Mouse (Mus musculus) intestine, embryonic 14.5 days (tissue): ENCODE measurements at regions not wholly inside any gene's neighbourhood (a gene's known extent, or its start where the extent isn't known, plus 50 kb on each side); places are given as distances from the start of the nearest gene placed in this dataset.

Experiments
- ATAC-seq: fragments of 200-750 bp; cut with Nextera tagmentation; replicated peaks from 2 replicates; pipeline ENCODE4 v1.8.0; 2017; ENCODE audit warnings: low read depth, moderate number of reproducible peaks, moderate TSS enrichment, moderate library complexity; ENCODE audit not compliant: low FRiP score, low TSS enrichment
- DNase-seq: peaks from one replicate; pipeline ENCODE4 v3.0.0-alpha.2; 2018; ENCODE audit warnings: low spot score
- H3K27ac ChIP-seq: fragments of 300-500 bp; sonication (generic); 2 replicates; pipeline ENCODE4 v1.5.1; 2014; ENCODE audit warnings: low read depth, mild to moderate bottlenecking, control low read depth
- H3K27me3 ChIP-seq: fragments of 300-500 bp; sonication (generic); replicated peaks from 2 replicates; pipeline ENCODE4 v1.6.1; 2014; ENCODE audit warnings: low read length, control low read depth; ENCODE audit not compliant: control insufficient read depth, insufficient read depth
- H3K36me3 ChIP-seq: fragments of 300-500 bp; sonication (generic); 2 replicates; pipeline ENCODE4 v1.6.1; 2014; ENCODE audit warnings: low read length, control low read depth; ENCODE audit not compliant: control insufficient read depth, insufficient read depth
- H3K4me1 ChIP-seq: fragments of 300-500 bp; sonication (generic); replicated peaks from 2 replicates; pipeline ENCODE4 v1.6.1; 2014; ENCODE audit warnings: low read length, control low read depth, mixed read lengths; ENCODE audit not compliant: control insufficient read depth, insufficient read depth
- H3K4me2 ChIP-seq: fragments of 300-500 bp; sonication (generic); 2 replicates; pipeline ENCODE4 v1.6.1; 2014; ENCODE audit warnings: low read length
- H3K4me3 ChIP-seq: fragments of 300-500 bp; sonication (generic); 2 replicates; pipeline ENCODE4 v1.5.1; 2014; ENCODE audit warnings: low read depth, low read length, control low read depth, mixed read lengths
- H3K9ac ChIP-seq: fragments of 300-500 bp; sonication (generic); 2 replicates; pipeline ENCODE4 v1.6.1; 2014; ENCODE audit warnings: mild to moderate bottlenecking, low read length
- H3K9me3 ChIP-seq: fragments of 300-500 bp; sonication (generic); 2 replicates; pipeline ENCODE4 v1.6.1; 2016; ENCODE audit warnings: low read length, control low read depth; ENCODE audit not compliant: control insufficient read depth
- WGBS: fragments of 180-500 bp; shearing (Covaris S2); extraction: QIAGEN DNeasy Blood & Tissue Kit; methylation state at CpG from one replicate; pipeline ENCODE4 v1.1.7; 2014; 5-methylcytosine and 5-hydroxymethylcytosine counted together

DNA sequence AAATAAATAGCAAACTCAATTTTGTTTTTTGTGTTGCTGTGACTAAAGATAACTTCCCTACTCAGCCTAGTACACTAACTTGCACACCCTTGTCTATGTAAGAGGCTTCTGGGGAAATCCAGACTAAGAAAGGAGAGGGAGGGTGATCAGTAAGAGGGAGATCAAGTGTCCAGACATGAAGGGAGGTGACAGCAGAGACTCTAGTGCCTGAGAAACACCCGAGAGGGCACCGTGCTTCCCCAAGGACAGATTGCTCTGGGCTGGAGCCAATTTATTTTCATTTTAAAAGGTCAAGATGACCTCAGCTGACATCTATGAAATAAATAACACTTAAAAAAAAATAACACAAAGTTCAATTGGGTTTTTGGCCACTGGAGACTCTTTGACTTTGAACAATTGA is 56.5 kb upstream of the Armc3 start:
- H3K27ac ChIP-seq: no peak overlapping the region
- H3K36me3 ChIP-seq: no peaks in the 10 kb centered on the region
- H3K9me3 ChIP-seq: no peaks in the 10 kb centered on the region
- no peak overlapping the region for H3K9ac ChIP-seq
- 46% methylated on average over 2 of the region's 2 CpGs for WGBS
- no peak for ATAC-seq
- no peak for DNase-seq
- no peaks in the 10 kb centered on the region for H3K27me3 ChIP-seq
- no peaks in the 10 kb centered on the region for H3K4me1 ChIP-seq
- H3K4me2 ChIP-seq: no peak overlapping the region
- H3K4me3 ChIP-seq: no peak overlapping the region

DNA sequence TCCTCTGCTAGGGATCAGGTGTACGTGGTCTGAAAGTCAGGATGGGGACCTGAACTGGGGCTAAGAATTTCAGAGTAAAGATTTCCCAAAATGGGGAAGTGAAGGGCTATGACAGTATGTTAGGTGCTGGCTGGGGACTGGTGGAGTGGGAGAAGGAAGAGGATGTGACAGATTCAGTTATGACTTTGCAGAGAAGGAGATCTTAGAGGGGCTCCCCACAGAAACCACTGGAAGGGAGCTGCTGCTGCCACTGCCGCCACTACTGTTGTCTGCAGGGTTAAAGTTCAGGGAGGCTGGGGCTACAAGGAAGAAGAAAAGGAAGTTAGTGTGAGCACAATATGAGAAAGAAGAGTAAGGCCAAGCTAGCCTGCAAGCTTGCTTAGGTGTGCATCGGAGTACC is 53.7 kb upstream of the Armc3 start:
- H3K27ac ChIP-seq: no peak overlapping the region
- H3K4me1 ChIP-seq: no peaks in the 10 kb centered on the region
- no peaks in the 10 kb centered on the region for H3K9me3 ChIP-seq
- ATAC-seq (no peak), DNase-seq (no peak)
- no peak overlapping the region for H3K4me3 ChIP-seq
- 68% methylated on average over 3 of the region's 3 CpGs for WGBS
- H3K4me2 ChIP-seq: no peak overlapping the region
- no peak overlapping the region for H3K9ac ChIP-seq
- H3K27me3 ChIP-seq: no peaks in the 10 kb centered on the region
- H3K36me3 ChIP-seq: no peaks in the 10 kb centered on the region

- no peak for ATAC-seq
- Histone ChIP-seq H3K27me3 (no peaks in the 10 kb centered on the region), H3K36me3 (no peaks in the 10 kb centered on the region), H3K4me1 (no peaks in the 10 kb centered on the region), H3K4me3 (no peak overlapping the region), H3K4me2 (no peak overlapping the region), H3K9ac (no peak overlapping the region), H3K9me3 (no peaks in the 10 kb centered on the region), H3K27ac (no peak overlapping the region)
- 76% methylated on average over 2 of the region's 2 CpGs for WGBS
- no peak for DNase-seq
Observed at GRCm38 (mm10) chr2:19145881-19146280, 53.2 kb upstream of the Armc3 start.

DNA sequence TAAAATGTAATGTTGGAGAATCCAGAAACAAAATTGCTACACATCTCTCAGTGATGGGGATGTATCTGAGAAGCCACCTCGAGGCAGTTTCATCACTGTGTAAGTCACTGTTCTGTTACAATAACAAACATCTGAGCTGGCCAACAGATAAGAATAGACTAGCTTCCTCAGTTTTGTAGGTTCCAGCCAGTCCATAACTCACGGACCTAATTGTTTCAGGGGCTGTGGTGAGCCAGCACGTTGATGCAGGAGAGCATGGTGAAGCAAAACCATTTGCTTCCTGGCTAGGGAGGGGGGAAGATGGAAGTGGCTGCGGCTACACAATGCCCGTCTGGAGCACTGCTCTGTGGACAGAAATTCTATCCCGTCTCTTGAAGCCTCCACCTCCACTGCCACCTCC is 52.8 kb upstream of the Armc3 start:
- no peak overlapping the region for H3K27ac ChIP-seq
- DNase-seq (no peak), ATAC-seq (no peak)
- no peak overlapping the region for H3K4me2 ChIP-seq
- no peaks in the 10 kb centered on the region for H3K4me1 ChIP-seq
- no peaks in the 10 kb centered on the region for H3K27me3 ChIP-seq
- H3K4me3 ChIP-seq: no peak overlapping the region
- H3K9ac ChIP-seq: no peak overlapping the region
- H3K36me3 ChIP-seq: no peaks in the 10 kb centered on the region
- no peaks in the 10 kb centered on the region for H3K9me3 ChIP-seq
- WGBS: 38% methylated on average over 6 of the region's 6 CpGs

- Histone ChIP-seq H3K36me3 (no peaks in the 10 kb centered on the region), H3K9me3 (no peaks in the 10 kb centered on the region), H3K9ac (no peak overlapping the region), H3K4me3 (no peak overlapping the region), H3K4me2 (no peak overlapping the region), H3K27ac (no peak overlapping the region), H3K27me3 (no peaks in the 10 kb centered on the region), H3K4me1 (no peaks in the 10 kb centered on the region)
- 66% methylated on average over 5 of the region's 5 CpGs for WGBS
- DNase-seq (no peak), ATAC-seq (no peak)
Observed at GRCm38 (mm10) chr2:19148812-19149211, 50.3 kb upstream of the Armc3 start.
